Mouse (Mus musculus): ENCODE measurements around the gene Ccdc155.

Gene Ccdc155

GRCm38 (mm10) chr7:45228548-45228947, 23.9 kb upstream of the Ccdc155 start:
- in situ Hi-C loops (cut with MboI; ENCODE audit: low sequenced_read_pairs): no loop called here

GRCm38 (mm10) chr7:45226421-45226820, 21.7 kb upstream of the Ccdc155 start:
- in situ Hi-C loops (cut with MboI; ENCODE audit: low sequenced_read_pairs): no loop called here

GRCm38 (mm10) chr7:45224826-45225225, 20.1 kb upstream of the Ccdc155 start:
- in situ Hi-C loops (cut with MboI; ENCODE audit: low sequenced_read_pairs): no loop called here

GRCm38 (mm10) chr7:45221680-45222079, 17.0 kb upstream of the Ccdc155 start:
- in situ Hi-C loops (cut with MboI; ENCODE audit: low sequenced_read_pairs): no loop called here

- in situ Hi-C loops (cut with MboI; ENCODE audit: low sequenced_read_pairs): no loop called here
These were observed 11.9 kb upstream of the Ccdc155 start for GRCm38 (mm10) chr7:45216442-45217183.

- in situ Hi-C loops (cut with MboI; ENCODE audit: low sequenced_read_pairs): no loop called here
These were observed 11.2 kb upstream of the Ccdc155 start, which contains the start of gene Tead2 for GRCm38 (mm10) chr7:45215673-45216441. Gene Tead2, plus strand, starts transcription at chr7:45215753.

- in situ Hi-C loops (cut with MboI; ENCODE audit: low sequenced_read_pairs): no loop called here
These were observed 9.0 kb upstream of the Ccdc155 start for GRCm38 (mm10) chr7:45213708-45214107.

- in situ Hi-C loops (cut with MboI; ENCODE audit: low sequenced_read_pairs): no loop called here
These were observed 7.7 kb upstream of the Ccdc155 start for GRCm38 (mm10) chr7:45212356-45212755.

- in situ Hi-C loops (cut with MboI; ENCODE audit: low sequenced_read_pairs): no loop called here
These were observed 7.2 kb upstream of the Ccdc155 start, which contains the start of gene Dkkl1 for GRCm38 (mm10) chr7:45211851-45212251. Gene Dkkl1, minus strand, starts transcription at chr7:45212147.

GRCm38 (mm10) chr7:45211070-45211469, 6.4 kb upstream of the Ccdc155 start:
- in situ Hi-C loops (cut with MboI; ENCODE audit: low sequenced_read_pairs): no loop called here

- in situ Hi-C loops (cut with MboI; ENCODE audit: low sequenced_read_pairs): no loop called here
These were observed 3.6 kb upstream of the Ccdc155 start for GRCm38 (mm10) chr7:45208260-45208659.

- in situ Hi-C loops (cut with MboI; ENCODE audit: low sequenced_read_pairs): no loop called here
These were observed 2.0 kb downstream of the Ccdc155 start for GRCm38 (mm10) chr7:45202654-45203053.

GRCm38 (mm10) chr7:45198961-45199360, 5.7 kb downstream of the Ccdc155 start:
- in situ Hi-C loops (cut with MboI; ENCODE audit: low sequenced_read_pairs): no loop called here

- in situ Hi-C loops (cut with MboI; ENCODE audit: low sequenced_read_pairs): no loop called here
These were observed 6.3 kb downstream of the Ccdc155 start for GRCm38 (mm10) chr7:45198435-45198834.

GRCm38 (mm10) chr7:45196994-45197393, 7.7 kb downstream of the Ccdc155 start:
- in situ Hi-C loops (cut with MboI; ENCODE audit: low sequenced_read_pairs): no loop called here

GRCm38 (mm10) chr7:45196176-45196535, 8.5 kb downstream of the Ccdc155 start:
- in situ Hi-C loops (cut with MboI; ENCODE audit: low sequenced_read_pairs): no loop called here

- in situ Hi-C loops (cut with MboI; ENCODE audit: low sequenced_read_pairs): no loop called here
These were observed 9.1 kb downstream of the Ccdc155 start for GRCm38 (mm10) chr7:45195341-45196175.

GRCm38 (mm10) chr7:45193871-45194785, 10.6 kb downstream of the Ccdc155 start:
- in situ Hi-C loops (cut with MboI; ENCODE audit: low sequenced_read_pairs): loop anchor here (5.0 kb wide), 1 partner anchor 37 kb away; no protein-coding TSS in a partner anchor

GRCm38 (mm10) chr7:45193406-45193805, 11.3 kb downstream of the Ccdc155 start:
- in situ Hi-C loops (cut with MboI; ENCODE audit: low sequenced_read_pairs): loop anchor here (5.0 kb wide), 1 partner anchor 36 kb away; no protein-coding TSS in a partner anchor
